Mouse (Mus musculus): ENCODE results near the gene Nradd.

Gene Nradd

DNA sequence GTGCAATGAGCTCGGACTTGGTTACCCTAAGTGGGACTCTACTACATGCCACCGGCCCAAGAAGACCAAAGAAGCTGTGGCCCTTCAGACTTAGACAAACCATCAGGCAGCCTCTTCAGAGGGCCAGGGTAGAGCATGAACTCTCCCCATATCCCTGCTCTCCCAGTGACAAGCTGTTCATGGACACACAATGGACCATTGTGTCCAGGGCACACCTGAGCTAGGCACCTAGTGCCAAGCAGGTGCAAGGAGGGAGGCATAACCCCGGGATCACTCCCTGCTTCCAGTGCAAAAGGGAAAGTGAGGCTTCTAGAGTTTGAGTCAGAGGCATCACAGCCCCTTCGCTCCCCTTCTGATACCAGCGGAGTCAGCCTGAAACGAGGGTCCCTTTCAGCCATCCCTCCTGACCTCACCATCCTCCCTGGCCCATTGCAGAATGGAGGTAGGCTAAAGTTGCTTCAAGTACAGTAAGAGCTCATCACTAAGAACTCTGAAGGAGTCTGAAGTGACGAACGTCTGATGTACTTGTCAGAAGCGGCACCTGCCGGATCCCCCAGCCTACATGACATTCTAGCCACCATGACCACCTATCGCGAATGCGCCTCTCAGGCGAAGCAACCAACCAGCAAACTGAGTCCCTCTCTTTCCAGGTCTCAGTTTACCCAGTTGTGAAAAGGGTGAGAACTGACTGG lies 28.9 kb upstream of the Nradd start:
- no peak for DNase-seq (ENCODE audit: inconsistent ontology term)

DNA sequence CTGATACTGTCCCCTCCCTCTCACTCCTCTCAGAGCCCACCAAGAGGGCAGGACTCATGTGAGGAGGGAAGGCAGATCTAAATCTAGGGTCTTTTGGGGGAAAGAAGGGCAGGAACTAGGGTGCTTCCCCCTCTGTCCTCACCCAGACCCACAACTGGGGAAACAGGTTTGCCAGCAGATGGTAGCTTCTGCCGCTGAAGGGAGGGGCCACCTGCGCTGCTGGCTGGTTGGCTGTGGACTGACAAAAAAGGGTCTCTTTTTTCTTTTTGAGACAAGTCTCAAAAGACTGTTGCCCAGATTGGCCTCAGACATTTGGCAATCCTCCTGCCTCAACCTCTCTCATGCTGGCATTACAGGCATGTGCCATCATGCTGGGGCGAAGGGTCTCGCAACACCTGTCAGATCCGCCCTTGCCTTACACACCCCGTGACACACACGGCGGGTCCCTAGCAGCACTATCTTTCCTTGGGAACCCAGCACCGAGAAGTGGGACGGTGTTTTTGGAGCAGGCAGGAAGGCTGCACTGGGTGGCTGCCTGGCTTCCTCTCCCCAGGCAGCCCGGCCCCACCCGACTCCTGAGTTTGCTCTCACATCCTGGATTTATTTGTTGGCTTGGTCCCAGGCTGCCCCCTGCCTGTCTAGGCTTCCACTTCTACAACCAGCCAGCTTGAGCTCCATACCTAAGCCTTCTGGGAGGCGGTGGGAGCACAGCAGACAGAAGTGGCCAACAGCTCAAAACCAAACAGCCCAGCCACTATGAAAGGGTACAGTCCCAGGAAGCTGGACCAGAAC lies 27.9 kb upstream of the Nradd start:
- DNase-seq (ENCODE audit: inconsistent ontology term) = no peak

DNA sequence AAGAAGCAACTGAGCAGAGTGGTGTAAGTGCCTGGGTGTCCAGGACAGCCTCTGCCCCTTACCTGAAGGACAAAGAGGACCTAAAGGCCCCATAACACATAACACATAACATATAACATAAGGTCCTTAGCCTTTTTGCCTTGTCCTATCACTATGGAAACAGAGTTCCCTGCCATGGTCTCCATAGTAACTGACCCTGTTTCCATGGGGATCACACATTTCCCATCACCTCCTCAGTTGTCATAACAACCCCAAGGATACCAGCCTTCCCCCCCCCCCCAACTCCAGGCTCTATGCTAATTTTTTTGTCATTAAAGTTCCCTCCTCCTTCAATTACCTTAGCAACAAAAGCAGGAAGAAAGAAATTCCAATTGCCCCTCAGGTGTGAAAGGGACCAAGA lies 25.5 kb upstream of the Nradd start:
- DNase-seq (ENCODE audit: inconsistent ontology term) = no peak

DNA sequence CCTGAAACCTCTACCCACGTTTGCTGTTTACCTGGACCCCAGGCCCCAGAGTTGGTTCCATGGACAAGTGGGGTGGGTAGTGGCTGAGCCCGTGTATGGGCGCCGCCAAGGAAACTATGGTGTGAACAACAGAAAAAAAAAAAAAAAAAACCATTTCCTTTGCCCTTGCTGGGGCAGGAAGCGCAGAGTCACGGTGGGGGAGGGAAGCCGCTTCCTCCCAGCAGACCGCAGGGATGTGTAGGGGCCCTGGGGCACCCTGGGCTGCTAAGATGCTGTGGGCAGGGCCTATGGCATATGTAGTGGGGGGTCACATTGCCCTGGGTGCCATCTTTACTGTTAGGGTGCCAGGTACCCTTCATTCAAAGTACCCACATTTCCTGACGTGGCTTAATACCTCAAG lies 21.0 kb upstream of the Nradd start:
- no peak for DNase-seq (ENCODE audit: inconsistent ontology term)

DNA sequence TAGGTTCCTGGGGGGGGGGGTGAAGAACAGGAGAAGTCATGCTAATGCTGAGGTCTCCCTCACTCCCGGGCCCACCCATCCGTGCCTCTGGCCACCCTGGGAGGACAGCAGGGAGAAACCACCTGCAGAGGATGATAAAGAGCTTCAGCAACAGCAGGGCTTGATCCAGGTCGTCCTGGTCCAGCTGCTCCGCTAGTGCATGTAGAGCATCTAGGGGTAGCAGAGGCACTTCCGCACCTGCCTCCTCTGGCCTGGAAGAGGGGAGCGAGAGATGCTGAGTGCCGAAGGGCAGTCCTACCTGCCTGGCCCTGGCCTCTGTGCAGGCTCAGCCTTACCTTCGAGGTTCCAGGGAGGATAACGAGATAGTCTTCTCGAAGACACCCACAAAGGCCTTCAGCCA lies 20.0 kb upstream of the Nradd start:
- DNase-seq (ENCODE audit: inconsistent ontology term) = no peak

DNA sequence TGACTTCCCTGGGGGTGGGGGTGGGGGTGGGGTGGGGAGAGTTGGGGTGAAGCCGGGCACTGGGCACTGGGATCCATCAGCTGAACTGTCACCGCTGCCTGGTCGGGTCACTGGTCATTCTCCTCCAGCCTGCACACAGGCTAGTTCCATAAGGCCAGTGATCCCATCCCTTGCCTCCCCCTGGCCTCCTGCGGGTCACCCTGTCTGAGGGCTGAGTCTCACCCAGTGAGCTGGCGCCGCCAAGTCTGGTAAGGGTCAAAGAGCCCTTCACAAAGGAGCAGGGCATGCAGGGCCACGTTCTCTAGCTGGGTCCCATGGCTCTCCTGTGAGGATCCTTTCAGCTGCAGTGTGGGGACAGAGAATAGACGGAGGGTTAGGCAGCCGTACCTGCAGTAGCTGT lies 19.5 kb upstream of the Nradd start:
- no peak for DNase-seq (ENCODE audit: inconsistent ontology term)

DNA sequence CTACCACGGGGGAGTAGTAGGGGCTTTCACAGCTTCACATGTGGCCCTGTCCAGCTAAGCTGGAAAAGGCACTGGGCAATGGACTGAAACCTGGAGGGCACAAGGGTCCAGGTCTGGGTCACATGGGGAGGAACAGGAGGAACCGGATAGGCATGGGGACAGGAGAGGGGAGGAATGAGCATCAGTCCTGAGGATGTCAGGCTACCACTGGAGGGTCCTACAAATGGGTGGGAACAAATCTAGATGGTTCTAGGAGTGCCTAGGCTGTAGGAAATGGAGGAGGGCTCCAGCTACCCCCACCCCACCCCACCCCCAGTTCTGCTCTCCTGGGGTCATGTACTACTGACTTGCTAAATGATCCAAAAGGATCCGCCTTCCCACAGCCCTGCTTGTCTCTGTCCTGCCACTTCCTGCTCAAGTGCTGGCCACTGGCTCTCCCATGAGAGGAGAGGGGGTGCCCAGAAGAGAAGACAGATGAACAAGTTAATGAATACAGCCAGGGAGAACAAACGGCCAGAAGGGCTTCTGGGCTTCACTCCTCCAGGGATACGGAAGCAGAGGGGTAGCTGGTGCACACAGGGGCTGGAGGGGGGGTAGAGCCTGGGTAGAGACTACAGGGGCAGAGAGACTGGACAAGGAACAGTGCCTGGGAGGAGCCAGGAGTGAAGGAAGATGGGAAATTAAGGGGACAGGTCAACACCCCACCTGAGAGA lies 18.7 kb upstream of the Nradd start:
- no peak for DNase-seq (ENCODE audit: inconsistent ontology term)

DNA sequence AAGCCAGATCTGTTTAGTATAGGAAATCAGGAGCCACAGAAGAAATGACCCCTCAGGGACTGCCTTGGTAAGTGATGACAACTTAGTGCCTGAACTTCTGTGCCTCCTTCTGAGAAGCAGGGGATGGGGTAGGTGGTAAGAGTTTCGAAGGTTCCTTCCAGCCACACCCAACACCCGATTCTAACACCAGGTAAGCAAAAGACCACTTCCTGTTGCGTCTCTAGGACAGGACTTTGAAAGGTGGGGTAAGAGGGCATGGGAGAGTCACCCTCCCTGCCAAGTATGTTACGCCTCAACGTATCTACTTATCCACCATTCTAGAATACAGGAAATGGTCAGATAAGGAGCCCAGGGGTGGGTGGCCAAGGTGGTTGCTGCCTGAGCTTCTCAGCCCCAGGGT lies 16.8 kb upstream of the Nradd start:
- DNase-seq (ENCODE audit: inconsistent ontology term) = no peak

DNA sequence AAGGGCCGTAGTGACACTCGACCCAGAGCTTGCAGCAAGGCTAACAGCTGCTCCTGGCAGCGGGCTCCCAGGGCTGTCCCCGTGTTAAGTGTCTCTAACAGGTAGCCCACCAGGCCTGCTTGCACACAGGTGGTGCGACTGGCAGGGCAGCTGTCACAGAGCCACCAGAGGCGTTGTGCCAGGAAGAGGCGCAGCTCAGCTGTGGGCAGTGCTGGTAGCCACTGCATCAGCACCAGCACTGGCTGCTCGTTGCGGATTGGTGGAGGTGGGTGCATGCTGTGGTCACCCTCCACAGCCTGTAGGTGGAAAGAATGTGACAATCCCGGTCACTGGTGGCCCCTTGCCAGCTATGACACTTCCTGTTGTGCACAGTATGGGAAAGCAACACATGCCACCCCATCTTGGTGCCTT lies 14.4 kb upstream of the Nradd start:
- no peak for DNase-seq (ENCODE audit: inconsistent ontology term)

DNA sequence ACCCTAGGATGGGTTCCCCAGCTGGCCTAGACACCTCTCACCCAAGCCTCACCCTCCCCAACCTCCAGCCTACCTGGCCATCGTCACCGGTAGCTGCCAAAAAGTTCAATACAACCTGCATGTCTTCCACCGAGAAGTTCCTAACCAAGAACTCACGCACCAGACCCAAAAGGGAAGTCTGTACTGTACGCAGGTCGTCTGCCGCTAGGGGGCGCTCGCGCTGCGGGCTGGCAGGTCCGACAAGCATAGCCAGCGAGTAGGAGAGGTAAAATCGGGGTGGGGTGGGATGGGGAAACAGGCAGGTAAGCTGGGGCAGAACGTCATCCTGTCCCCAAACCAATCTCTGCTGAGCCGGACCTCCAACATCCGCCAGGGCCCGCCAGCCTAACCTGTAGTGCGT lies 11.0 kb upstream of the Nradd start:
- DNase-seq (ENCODE audit: inconsistent ontology term) = peak; percentile 73

DNA sequence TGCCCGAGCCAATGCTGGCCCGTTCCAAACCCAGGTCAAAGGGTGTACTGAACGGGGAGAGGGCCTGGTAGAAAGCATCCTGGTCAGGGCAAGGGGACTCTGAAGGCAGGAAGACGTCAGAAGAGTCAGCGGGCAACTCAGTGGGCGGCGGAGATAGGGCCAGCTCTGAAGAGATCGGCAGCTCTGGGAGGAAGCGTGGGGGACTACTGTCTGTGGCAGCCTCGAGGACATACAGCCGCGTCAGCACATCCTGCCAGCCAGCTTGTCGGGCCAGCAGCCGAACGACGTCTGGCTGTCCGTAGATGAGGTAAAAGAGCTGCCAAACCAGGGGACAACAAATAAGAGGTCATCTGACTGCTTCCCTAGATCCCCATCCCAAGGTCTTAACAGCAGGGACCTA lies 9.6 kb upstream of the Nradd start:
- DNase-seq (ENCODE audit: inconsistent ontology term) = no peak

DNA sequence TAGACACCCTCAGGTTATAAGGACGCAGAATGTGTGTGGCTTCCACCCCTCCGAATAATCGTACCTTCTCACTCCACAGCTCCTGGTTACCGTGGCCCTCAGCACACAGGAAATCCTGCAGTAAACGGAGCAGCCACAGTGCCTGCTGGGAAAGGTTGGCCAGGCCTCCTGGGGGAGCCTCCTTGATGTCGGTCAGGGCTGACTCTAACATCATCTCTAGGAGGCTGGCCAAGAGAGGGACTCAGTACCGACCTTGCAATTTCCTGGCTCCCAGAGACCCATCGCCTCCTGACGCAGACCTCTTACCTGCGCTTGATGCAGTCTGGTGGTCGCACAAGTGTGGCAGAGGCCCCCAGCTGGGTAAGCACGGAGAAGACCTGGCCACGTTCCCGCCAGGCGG lies 8.4 kb upstream of the Nradd start:
- DNase-seq (ENCODE audit: inconsistent ontology term) = no peak

DNA sequence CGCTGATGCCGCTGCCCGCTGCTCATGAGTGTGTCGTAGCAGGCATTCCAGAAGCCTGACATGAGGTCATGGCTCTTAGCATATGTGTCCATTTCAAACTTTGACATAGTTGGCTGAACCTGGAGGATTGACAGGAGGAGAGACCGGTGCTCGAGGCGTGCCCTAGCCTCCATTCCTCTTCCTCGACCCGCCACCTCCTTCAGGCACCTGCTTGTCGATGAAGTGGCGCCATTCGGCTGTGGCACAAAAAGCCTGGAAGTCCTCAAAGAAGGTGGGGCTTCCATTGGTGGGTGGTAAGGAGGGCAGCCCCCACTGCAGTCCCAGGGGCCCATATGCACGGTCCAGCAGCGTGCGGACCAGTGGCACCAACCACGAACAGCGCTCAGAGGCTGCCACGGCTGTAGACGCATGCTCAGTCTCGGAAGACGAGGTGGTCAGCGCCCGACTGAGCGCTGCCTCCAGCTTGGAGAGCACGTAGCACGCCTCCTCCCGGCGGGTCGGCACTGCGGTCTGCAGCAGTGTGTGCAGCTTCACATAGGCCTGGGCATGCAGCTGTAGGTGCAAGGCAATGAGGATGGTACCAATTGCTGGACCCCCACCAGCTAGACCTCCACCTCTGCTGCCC lies 7.5 kb upstream of the Nradd start:
- DNase-seq (ENCODE audit: inconsistent ontology term) = no peak

DNA sequence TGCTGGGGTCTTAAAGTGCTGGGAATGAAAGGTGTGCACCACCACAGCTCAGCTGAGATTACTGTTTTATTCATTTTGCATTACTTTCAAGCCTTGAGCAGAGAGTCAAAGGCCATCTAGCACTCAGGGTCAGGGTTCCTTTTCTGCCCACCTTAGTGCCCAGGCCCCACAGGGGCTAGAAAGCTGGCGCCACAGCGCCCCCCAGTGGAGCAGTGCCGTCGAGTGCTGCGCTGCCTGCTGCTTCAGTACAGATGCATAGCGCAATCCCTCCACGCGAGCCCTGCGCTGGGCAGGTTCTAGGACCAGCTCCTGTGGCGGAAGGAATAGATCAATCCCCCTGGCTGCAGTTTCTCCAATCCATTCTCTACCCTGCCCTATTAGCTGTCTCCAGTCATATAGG lies 6.9 kb upstream of the Nradd start:
- DNase-seq (ENCODE audit: inconsistent ontology term) = peak; percentile 46

DNA sequence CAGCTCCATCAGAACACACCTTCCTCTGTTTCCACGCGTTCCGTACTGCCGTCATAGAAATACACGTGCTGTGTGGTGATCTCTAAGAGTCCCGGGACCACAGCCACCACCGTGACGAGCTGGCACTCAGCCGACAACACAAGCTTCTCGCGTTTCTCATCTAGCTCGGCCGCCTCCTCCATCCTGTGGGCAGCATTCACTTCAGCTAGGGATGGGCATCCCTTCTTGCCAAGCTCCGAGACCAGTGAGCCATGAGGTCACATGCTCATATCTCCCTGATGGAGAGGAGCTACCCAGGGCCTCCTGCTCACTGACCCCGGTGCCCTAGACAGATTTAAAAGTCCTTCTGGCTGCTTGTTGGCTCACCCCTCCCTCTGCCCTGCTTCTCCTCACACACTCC lies 5.9 kb upstream of the Nradd start:
- DNase-seq (ENCODE audit: inconsistent ontology term) = peak; percentile 47

DNA sequence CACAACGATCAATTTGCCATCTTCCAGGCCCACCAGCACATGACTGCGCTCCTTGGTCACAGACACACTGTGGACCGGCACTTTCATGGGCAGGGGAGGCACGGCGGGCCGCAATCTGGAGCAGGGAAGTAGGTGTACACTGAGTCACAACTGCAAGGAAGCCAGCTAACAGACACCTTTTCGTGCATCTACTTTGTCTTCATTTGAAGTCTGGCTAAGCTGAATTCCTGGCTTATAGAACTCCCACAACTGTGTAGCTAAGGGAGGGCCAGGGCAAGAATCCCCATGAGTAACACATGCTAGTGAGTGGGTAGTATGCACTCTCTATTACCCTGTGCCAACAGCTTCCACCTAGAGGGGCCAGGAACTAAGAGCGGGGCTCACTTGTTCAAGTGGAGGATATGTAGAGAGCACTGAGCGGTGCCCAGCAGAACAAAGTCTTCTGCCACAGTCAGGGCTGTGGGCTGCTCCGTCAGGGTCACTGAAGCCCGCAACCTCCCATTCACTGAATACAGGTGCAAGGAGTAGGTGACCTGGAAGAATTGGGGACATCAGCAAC lies 1.2 kb upstream of the Nradd start:
- DNase-seq (ENCODE audit: inconsistent ontology term) = no peak

DNA sequence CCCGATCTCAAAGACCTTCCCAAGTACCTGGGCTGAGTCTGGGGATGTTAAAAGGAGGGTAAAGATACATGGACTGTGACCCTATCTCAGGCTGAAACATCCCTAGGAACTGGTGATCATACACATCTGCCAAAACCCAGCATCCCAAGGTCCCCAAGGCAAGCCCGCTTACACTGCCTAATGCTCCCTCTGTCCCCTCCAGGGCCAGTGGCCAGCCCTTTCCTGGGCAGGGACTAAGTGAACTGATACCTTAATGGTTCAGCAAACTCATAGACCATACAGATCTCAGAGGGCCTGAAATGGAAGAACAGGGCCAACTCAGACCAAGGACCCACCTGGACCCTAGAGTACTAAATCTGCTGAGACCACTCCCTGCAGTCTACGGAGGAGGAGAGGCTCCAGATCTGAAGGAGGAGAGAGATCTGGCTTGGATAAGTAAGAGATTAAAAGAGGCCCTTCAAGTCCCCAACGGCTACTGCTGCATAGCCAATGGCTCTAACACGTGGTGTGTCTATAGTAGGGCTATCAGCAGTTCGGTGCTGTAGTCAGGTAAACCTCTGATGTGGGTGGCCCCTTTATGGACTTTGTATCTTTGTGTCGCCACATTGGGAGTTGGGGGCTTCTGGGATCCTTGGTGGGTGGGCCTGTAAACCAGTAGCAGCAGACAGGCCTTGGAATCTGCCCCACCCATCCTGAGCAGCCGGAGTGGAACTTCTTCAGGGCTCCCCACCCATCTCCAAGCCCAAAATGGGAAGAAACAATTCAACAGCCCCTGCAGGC lies 646 bp downstream of the Nradd start:
- DNase-seq (ENCODE audit: inconsistent ontology term) = no peak

DNA sequence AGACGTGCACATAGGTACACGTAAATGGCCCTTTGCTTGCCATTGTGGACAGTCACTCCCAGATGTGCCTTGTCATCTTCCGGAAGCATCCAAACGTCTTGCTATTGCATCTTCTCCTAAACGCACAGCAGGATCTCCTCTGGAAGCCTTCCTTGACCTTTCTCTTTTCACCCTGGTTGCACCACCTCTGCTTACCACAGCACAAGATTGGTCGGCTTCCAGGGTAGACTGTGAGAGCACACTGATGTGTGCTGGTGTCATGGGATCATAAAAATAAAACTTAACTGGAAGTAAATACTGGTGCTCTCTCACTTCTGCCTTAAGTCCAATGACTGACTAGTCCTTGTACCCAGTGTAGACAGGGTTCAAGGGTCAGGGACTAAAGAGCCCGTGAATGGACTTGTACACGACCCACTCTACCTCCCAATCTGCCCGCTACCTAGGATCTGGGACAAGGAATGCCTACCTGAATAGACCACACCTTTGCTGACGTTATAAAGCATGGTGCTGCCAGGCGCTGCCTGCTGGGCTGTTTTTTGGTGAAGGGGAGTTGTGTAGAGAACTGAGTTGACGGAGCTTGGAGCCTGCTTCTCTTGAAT lies 1.5 kb downstream of the Nradd start:
- DNase-seq (ENCODE audit: inconsistent ontology term) = no peak

DNA sequence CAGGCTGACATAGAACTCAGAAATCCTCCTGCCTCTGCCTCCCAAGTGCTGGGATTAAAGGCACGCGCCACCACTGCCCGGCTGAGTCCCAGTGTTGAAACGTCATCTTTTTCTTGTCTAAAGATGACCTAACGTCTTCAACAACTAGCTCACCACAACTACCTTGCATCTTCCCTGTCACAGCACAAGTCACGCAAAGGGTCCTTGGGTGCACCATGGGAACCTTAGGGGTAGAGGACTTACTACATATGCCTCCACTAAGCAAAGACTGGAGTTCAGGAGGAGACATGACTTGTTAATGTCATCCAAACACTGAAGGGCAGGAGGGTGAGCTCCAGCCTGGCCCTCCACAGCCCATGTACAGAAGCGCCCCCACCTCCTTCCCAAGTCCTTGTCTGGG lies 3.6 kb downstream of the Nradd start:
- DNase-seq (ENCODE audit: inconsistent ontology term) = no peak

DNA sequence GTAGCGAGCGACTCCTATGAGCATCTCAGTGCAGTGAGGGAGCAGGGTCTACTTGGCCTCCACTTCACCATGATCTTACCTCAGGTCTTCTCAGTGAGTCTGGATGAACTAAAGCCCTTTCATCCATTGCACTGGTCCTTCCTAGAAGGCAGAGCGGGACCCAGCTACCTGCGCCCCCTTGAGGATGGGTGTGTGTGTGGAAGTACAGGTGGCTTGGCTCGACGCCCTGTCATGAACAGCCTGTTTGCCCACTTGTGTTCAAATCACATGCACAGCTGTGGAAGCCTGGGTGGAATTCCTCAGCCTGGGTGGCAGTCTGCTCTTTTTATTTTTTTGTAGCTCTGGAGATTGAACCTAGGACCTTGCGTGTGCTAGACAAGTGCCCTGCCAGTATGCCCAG lies 4.1 kb downstream of the Nradd start:
- no peak for DNase-seq (ENCODE audit: inconsistent ontology term)

DNA sequence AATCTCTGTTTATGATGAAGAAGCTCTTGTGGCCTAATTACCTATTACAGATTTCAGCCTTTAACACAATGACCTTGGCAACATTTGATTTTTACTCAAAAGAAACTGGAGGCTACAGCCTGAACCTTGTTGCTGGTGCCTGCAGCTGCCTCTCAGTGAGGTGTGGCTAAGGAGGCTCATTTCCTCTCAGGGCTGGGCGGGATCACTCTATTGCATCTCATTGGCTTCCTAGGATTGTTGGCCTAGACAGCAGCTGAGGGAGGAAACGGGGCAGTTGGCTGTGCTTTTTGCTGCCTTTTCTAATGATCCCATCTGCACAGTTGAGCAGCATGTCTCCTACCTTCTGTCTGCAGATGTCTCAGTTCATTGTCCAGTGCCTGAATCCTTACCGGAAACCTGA lies 7.2 kb downstream of the Nradd start:
- no peak for DNase-seq (ENCODE audit: inconsistent ontology term)

Measured in Muller cell, postnatal 12 days (primary cell).